Mouse (Mus musculus) myocyte (in vitro differentiated cells): Measurements from ENCODE around the gene Tbc1d21.

Source experiments
- MAX ChIP-seq: IDR thresholded peaks from one replicate; pipeline ENCODE4 v1.6.1; 2011; ENCODE audit warnings: low read depth, mild to moderate bottlenecking, control low read depth
- MYOG ChIP-seq, 3 experiments: IDR thresholded peaks; one replicate each; pipeline ENCODE4 v1.6.1; 2011; ENCODE audit warnings: control low read depth in 2 of 3, low read depth in 2 of 3, mild to moderate bottlenecking in 2 of 3; ENCODE audit not compliant: insufficient read length in 2 of 3, control insufficient read depth in 1 of 3, insufficient read depth in 1 of 3
- POLR2A ChIP-seq: IDR thresholded peaks from one replicate; pipeline ENCODE4 v1.6.1; 2011; ENCODE audit warnings: low read depth, mild to moderate bottlenecking, control low read depth, moderate library complexity; ENCODE audit not compliant: insufficient read length
- TCF12 ChIP-seq: IDR thresholded peaks from one replicate; pipeline ENCODE4 v1.6.1; 2011; ENCODE audit warnings: mild to moderate bottlenecking, control low read depth; ENCODE audit not compliant: poor library complexity, insufficient read depth, severe bottlenecking
- USF1 ChIP-seq: IDR thresholded peaks from one replicate; pipeline ENCODE4 v1.6.1; 2011; ENCODE audit warnings: low read depth, mild to moderate bottlenecking, control low read depth, moderate library complexity

DNA sequence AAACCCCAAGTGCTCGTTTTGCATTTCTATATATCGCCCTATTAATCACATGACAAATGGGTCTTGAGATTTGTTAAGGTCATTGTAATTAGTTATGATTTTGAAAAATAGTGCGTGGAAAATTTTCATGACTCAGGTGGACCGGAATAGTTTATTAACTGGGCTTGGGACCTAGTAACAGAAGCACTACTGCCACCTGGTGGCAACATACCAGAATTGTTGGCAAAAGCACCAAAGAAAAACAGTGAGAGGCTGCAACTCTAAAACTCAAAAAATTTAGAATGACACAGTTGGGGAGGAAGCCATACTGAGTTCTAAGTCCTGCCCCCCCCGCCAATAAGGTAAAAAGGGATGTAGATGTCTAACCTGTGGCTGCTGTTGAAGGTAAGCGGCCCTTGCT, 611 bp downstream of the Tbc1d21 start:
- no peak for TF ChIP-seq POLR2A
- TF ChIP-seq TCF12: no peak
- no peak for TF ChIP-seq MAX
- no peak for TF ChIP-seq USF1
- TF ChIP-seq MYOG (IDR thresholded peaks at IDR 0.05; ENCODE audit: control insufficient read depth in 1 of 3, insufficient read depth in 1 of 3, insufficient read length in 2 of 3, low read depth in 2 of 3): no peak
